In the genomic region with DNA sequence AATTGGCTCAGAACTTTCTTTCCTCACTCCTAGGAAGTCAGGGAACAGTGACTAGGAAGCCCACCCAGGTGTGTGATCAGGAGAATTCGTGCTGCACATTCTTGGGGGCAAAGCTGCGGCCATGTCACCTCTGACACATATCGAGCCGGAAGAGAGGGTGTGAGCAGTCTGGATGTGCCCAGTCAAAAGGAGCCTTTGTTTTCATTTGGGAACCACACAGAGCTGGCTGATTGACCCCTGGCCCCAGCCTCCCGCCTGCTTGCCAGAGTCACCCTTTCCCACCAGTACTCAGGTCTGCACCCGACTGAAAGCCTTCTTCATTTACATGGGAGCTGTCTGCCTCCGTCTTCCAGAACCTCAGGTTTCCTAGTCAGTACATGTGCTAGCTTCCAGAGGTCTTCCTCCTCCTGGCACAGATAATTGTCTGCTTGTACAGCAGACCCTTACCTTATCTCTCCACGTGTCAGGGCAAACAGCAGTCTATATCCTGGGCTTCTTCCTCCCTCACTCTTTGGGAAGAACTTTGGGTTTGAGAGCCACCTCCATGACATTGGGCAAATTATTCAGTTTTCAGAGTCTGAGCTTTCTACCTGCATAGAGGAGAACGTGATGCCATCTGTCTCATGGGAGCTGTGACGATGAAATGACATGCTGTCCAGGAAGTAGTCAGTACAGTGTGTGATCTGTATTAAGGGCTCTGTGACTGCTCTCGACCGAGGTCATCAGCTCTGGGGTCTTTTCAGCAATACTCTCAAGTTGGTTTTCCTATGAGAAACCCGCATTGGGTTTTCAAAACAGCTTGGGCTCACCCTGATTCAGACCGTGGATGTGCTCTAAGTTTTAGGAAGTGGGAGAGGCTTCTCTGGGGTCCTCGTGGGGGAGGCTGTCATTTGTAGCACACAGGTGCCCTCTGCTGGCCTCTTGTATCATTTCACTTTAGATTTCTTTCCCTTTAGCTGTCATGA, we compare ENCODE assay signal across 1 mouse cellular context.
TF ChIP-seq lines count a peak whose summit lies in the region.

No protein-coding gene starts in this region.

TF ChIP-seq in MEL, 35 proteins besides CTCF, POLR2A, EP300 and RAD21 (continued from another document):
- no peak for TF ChIP-seq USF1 (IDR thresholded peaks at IDR 0.05; ENCODE audit: low read depth, low read length)
- peak; percentile 80 for TF ChIP-seq MYC (IDR thresholded peaks at IDR 0.05; ENCODE audit: low read depth, low read length)
- TF ChIP-seq RCOR1 (IDR thresholded peaks at IDR 0.05; ENCODE audit: low read depth, low read length), result no peak
- TF ChIP-seq GABPA (IDR thresholded peaks at IDR 0.05; ENCODE audit: low read depth, low read length), result no peak
- peak; percentile 22 for TF ChIP-seq ELF1 (IDR thresholded peaks at IDR 0.05; ENCODE audit: low read depth, low read length)
- TF ChIP-seq NRF1 (IDR thresholded peaks at IDR 0.05; ENCODE audit: insufficient read depth, low read depth, low read length, poor library complexity, severe bottlenecking), result no peak
- TF ChIP-seq E2F4 (IDR thresholded peaks at IDR 0.05; ENCODE audit: borderline replicate concordance, low read depth, low read length), result no peak
- TF ChIP-seq TAL1 (IDR thresholded peaks at IDR 0.05; ENCODE audit: low read length), result no peak
- no peak for TF ChIP-seq JUND (IDR thresholded peaks at IDR 0.05; ENCODE audit: low read depth, low read length)
